Mouse (Mus musculus) cerebellum, adult 11-12 months (tissue): Measurements from ENCODE around the gene Fcer1g.
"Not testable (repeated sequence)": the region's sequence is repeated elsewhere in the genome, so short reads cannot be mapped to it uniquely, and the experiment has no call there.

Experiments
- DNase-seq: peaks from one replicate; pipeline ENCODE4 v3.0.0; 2022

Fcer1g gene

DNA sequence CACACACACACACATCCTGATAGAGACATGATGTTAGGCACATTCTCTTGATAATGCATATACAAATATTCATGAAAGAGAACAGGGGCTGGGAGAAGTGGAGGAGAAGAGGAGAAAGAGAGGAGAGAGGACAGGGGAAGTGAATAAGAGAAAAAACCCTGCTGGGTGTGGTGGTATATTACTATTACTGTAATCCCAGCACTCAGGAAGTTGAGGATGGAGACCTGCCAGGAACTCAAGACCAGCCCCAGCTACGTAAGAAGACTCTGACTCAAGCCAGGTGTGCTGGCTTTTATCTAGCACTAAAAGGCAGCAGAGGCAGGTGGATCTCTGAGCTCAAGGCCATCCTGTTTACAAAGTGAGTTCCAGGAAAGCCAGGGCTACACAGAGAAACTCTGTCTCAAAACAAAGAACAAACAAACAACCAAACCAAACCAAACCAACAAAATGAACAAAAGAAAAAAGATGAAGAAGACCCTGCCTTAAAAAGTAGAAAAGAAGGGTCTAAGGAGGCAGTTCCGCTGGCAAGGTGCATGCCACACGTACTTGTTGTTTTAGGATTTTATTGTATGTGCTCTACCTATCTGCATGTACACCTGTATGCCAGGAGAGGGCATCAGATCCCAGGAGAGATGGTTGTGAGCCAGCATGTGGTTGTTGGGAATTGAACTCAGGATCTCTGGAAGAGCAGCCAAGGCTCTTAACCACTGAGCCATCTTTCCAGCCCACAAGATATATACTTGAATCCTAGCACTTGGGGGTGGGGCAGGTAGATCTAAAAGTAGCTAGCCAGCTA lies 29.7 kb upstream of the Fcer1g start:
- DNase-seq = no peak

DNA sequence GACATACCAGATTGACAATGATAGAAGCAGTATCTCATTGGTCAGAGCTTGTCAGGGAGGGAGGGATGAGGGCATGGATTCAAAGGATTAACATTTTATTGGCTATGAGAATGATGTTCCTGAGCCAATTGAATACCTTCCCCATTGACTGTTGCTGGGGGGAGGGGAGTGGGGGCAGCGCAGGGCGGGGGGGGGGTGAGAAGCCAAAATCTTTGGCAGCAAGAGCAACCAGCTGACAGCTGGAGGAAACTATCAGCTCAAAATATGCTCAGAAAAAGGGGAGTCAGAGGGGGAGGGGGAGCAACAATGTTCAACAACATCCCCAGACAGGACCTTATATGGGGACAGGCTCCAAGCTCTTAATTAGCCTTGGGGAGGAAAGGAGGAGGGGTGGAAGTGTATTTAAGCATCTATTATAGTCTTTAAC lies 29.0 kb upstream of the Fcer1g start:
- peak; percentile 19 for DNase-seq

DNA sequence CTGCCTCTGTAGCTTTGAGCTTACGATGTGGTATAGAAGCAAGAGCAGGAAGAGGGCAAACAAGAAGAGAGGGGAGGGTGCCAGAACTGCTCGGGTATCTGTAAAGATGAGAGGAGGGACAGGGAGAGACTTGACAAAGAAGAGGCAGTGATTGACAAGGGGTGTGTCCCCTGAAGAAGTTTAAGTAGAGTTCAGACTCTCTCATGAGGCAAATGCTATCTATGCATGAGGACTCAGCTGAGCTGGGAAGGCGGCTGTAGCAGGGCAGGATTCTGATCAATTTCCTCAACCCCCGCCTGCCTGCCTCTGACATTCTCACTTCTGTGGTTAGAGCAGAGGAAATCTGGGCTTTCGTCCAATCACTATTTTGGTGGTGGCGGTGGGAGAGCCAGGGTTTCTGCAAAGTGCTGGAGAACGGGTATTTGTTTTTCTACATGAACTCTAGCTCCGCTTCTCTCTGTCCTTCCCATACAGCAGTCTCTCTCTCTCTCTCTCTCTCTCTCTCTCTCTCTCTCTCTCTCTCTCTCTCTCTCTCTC lies 28.5 kb upstream of the Fcer1g start:
- DNase-seq = peak; percentile 40

DNA sequence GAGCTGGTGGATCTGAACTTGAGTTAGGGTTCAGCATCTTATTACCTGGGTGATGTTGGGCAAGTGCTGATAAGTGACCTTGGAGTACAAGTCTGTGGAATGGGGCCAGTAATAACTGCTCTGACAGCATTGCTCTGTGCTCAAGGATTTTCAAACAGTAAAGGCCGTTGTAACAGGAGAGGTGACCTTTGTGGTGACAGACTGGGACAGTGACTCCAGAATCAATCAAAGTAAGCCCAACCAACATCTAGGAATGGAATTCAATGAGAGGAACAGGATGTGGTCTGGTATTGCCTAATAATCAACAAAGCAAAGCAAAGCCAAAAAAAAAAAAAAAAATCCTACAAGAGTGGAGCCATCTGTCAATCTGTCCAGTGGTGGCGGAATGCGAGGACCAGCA lies 26.2 kb upstream of the Fcer1g start:
- DNase-seq = no peak

DNA sequence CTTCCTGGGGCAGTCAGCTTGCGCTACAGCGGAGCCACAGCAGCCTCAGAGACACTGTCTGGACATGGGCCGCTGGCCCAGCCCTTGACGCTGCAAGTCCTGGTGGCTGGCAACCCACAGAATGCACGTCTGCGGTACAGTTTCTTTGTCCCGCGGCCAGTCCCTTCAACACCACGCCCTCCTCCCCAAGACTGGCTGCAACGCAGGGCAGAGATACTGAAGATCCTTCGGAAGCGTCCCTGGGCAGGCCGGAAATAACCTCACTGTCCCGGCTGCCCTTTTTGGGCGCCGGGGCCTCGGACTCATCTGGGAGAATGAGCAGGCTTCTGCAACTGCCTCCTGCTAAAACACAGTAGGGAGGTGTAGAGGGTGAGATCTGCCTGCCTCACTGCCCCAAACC lies 24.8 kb upstream of the Fcer1g start:
- peak; percentile 6 for DNase-seq

DNA sequence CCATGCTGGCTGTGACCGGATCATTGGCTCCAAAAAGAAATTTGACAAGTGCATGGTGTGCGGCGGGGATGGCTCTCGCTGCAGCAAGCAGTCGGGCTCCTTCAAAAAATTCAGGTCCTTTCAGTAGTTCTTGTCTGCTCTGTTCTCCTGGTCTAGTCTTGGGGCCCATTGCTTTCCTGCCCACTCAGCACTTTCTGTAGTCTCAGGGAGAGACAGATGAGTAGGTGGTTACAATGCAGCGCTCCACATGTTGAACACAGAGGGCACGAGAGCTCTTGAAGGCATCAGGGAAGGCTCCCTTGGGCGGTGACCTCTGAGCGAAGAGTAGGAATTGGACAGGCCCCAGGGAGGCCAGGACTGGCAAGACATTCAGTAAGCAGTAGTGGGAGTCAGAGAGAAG lies 23.6 kb upstream of the Fcer1g start:
- DNase-seq = no peak

DNA sequence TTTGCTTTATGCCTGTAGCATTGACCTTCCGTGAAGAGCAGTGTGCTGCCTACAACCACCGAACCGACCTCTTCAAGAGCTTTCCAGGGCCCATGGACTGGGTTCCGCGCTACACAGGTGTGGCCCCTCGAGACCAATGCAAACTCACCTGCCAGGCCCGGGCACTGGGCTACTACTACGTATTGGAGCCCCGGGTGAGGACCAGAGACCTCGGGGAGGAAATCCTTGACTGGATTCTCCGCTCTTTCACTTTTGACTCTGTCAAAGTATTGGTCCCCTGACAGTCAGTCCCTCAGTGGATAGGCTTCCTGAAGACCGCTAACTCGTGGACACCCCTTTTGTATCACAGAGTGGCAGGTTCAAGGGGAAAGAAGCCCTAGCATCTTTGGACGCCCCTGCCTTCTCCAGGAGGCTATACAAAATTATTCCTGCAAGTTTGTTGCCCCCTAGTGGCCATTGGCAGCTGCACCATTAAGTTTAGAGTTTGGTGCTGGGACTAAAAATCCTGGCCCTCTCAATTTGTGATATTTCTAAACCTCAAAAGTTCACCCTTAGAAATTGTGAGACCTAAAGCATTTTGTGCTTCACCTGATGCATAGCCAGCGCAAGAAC lies 22.9 kb upstream of the Fcer1g start:
- DNase-seq = no peak

DNA sequence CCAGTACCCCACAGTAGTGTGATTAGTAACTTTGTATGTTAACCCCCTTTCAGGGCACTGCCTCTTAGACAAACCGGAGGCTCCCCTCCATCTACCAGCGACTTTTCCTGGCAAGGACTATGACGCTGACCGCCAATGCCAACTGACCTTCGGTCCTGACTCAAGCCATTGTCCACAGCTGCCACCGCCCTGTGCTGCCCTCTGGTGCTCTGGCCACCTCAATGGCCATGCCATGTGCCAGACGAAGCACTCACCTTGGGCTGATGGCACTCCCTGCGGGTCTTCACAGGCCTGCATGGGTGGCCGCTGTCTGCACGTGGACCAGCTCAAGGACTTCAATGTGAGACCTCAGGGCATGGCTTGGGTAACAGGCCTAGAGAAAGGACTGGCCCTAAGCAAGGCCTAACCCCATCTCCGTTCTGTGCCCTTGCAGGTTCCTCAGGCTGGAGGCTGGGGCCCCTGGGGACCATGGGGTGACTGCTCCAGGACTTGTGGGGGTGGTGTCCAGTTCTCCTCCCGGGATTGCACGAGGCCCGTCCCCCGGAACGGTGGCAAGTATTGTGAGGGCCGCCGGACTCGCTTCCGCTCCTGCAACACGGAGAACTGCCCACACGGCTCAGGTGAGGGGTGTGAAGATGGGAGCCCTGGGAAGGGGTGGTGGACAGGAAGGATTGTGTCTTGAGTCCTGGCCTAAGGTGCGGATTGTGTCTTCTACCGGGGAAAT lies 22.1 kb upstream of the Fcer1g start:
- DNase-seq = no peak

DNA sequence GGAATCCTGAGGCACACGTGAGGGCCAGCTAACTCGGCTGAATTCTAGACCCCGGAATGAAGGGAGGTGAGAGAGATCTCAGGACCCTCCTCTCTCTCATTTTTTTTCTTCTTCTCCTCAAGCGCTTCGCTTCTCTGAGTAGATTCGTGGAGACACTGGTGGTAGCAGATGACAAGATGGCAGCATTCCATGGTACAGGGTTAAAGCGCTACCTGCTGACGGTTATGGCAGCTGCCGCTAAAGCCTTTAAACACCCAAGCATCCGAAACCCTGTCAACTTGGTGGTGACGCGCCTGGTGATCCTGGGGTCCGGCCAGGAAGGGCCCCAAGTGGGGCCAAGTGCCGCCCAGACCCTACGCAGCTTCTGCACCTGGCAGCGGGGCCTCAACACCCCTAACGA lies 18.2 kb upstream of the Fcer1g start:
- DNase-seq = no peak

DNA sequence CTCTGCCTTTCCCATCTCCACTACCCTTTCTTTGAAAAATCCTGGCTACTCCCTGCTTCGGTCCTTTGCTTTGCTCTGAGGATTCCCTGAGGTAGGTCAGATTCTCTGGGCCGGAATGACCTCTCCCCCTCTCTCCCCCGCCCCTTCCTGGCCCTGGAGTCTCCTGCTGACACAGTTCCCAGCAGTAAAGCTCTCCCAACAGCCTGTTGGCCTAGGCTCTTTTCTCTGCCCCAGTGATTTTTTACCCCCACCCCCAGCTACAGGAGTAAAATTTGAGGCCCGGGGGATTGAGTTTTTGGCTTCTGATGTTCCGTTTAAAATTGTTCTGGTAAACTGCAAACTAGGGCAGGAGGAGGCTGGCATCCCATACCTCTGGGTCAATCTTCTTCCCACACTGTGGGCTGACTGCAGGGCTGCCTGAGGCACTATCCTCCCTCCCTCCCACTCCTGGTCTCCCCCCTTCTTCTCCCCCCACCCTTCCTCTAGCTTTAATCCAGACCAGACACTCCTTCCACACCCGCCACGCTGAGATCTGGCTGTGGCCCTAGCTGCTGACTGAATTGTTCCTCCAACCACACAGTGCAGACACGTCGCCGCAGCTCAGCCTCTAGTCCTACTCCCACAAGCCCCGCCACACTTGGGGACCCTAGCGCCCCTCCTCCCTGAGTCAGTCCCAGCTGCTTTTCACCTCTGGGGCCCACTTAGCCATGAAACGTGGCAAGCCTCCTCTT lies 17.6 kb upstream of the Fcer1g start:
- no peak for DNase-seq

DNA sequence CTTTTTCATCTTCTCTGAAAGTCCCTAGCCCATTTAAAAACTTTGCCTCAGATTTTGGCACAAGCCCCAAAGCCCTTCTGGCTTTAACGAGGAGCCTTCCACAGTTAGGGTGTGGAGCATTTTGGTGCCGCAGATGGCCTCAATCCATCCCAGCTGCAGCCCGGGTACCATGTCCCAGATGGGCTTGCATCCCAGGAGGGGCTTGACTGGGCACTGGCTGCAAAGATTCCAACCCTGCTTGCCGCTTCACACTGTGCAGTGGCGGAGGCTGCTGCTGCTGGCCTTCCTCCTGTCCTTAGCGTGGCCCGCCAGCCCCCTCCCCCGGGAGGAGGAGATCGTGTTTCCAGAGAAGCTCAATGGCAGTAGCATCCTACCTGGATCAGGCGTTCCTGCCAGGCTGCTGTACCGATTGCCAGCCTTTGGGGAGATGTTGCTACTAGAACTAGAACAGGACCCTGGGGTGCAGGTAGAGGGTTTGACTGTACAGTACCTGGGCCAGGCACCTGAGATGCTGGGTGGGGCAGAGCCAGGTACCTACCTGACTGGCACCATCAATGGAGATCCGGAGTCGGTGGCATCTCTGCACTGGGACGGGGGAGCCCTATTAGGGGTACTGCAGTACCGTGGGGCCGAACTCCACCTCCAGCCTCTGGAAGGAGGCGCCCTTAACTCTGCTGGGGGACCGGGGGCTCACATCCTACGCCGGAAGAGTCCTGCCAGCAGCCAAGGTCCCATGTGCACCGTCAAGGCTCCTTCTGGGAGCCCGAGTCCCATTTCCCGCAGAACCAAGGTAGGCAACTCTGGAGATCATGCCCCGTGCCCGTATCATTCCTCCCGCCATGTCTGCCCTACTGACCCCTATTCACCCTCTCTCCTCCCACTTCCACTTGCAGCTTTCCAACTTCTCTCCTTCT lies 16.8 kb upstream of the Fcer1g start, which contains the start of gene Ndufs2:
Ndufs2 (minus strand) TSS at position 709 of the 914 bp plus-strand sequence.
- no peak for DNase-seq

DNA sequence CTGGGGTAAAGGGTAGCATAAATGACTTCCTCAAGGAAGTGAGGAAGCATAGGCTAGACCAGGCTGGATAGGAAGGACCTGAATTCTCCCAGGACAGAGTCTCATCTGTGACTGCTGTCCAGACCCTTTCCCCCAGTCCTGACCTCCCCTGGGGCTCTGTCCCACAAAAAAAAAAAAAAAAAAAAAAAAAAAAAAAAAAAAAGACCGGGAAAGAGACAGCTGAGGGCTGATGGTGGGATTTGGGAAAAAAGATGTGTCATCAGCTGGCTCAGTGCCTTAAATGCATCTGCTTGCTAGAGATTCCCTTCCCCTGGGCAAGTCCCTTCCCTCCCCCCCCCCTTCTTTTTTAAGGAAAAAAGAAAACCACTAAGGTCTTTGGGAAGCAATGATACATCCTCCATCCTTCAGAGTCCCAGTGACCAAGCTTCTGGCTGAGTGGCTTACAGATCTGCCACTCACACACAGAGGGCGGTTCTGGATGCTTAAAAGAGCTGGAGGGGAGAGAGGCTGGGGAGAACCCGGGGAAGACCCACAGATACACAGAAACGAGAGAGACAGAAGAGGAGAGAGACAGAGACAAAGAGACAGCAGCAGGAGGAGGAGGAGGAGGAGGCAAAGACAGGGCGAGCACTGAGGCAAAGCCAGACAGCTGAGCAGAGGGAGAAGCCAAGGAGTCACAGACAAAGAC lies 15.9 kb upstream of the Fcer1g start, which contains the start of gene Adamts4:
Adamts4 (plus strand) TSS at position 509 of the 688 bp plus-strand sequence.
- DNase-seq = no peak

DNA sequence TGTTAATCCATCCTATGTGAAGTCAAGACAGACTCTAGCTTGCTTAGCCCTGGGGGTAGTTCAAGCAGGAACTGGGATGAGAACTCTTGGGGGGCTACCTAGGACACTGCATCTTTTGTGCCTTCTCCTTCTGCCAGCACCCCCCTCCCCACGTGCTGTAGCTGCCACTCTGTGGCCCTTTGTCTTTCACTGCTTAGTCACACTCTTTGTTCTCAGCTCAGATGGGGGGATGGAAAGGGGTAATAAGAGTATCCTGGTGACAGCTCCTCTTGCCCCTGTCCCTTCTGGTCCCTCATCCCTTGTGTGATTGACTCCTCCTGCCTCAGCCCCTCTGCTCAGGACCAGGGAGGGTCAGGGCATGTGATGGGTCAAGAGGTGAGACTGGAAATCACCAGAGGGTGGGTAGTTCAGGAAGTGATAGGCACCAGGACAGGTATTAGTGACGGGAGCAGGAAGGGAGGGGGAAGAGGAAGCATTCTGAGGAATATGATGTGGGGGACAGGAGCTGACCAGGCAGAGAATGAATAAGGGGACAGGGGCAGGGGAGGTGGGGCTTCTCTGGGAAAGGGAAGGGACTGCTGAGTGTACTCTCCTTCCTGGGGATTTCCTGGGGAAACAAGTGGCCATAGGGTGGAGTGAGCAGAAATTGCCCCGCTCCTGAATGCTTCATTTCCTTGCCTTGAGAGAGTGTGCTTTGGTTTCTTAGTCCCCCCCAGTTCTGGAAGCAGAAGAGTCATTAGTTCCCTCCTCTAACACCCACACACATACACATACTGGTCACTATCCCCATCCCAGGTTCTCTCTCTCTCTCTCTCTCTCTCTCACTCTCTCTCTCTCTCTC lies 14.4 kb upstream of the Fcer1g start:
- DNase-seq = no peak

DNA sequence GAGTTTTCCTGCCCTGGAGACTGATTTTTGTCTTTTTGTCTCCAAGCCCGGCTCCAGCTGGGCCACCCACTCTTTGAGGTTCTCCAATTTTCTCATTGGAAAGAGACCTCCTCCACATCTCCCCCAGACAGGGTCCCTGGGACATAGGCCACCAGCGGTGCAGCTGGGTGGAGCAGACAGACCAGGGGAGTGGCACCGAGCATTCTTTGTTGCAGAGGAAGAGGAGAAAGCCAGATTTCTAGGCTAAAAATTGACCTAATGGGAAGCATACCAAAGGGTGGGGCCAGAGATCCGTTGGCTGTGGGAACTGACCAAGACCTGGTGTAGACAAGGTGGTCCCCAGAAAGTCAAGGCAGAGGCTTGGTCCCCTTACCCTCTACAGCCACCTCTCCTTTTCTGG lies 13.8 kb upstream of the Fcer1g start:
- DNase-seq = no peak

DNA sequence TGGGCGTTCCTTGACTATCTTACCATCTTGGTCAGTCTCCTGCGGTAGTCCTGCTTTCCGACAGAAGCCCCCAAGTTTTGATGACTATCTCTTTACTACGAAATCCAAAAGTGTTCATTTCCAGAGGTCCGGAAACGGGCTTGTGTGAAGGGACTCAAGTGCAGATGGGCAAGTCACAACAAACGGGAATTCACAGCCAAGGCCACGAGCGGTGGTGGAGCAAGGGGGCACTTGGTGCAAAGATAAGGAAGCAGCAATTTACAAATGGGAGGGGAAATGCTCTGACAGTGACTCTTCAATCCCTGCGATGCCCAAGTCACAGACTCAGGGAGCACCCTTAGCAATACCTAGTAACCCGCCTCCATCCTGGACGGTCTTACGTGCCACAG lies 13.3 kb upstream of the Fcer1g start:
- DNase-seq = peak; percentile 56

DNA sequence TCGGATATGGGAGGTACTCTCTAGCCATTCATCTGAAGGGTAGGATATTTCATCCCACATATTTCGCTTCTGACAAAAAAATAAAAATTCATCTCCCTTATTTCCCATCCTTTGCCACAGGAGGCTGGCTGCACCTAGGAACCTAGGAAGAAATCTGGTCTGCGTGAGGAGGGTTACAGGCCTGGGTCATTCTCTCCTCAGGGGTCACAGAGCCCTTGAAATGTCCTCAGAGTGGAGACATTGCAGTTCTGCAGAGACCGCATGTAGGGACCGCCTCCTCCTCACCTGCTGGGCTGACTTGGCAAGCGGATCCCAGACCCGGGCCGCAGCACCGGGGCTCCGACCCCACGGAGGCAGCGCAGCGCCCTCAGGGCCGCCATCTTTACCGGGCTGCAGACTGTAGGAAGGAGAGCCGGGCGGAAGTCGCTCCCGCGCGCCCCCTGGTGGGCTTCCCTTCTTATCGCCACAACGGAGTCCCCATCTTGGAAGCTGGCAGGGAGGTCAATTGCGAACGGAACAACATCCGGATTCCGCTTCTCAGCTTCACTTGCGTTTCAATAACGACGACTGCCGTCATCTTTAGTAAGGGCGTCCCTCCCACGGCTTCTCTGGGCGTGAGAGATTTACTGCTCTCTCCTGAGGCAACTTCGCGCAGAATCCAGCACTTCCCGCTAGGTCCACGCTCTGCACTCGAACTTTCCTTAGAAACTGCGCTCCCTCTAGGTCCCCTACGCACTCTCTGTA lies 12.7 kb upstream of the Fcer1g start:
- DNase-seq = peak; percentile 98

DNA sequence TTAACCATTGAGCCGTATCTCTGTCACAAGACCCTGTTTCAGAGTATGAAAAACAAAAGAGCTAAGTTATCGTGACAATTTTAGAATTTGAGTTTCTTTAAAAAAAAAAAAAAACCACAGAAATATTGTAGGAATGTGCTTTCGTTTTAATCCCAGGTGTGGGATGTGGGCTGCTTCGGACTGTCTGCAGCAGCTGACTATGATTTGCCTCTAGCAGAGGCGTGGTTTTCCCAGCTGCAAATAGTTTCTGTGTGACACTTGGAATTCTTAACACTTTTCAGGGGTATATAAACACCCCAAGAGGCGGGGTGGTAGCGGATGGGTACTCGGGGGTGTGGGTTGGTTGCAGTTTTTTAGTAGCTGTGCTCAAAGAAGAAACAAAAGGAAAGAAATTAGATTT lies 11.2 kb upstream of the Fcer1g start:
- DNase-seq = no peak

DNA sequence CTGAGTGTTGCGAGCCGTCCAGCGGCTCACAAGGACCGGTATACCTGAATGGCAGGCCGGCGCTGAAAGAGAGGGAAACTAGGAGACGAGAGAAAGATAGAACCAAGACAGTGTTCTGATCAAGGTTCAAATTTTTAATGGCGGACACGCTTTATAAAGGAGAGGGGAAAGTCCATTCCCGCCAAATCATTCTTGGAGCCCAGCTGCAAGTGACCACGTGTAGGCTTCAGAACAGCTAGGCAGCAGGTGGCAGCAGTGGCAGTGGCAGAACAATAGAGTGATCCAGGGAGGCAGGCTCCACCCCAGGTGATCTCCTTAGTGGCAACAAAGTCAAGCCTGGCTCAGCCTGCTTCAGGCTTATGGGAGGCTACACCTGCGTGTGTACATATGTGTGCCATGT lies 7.8 kb upstream of the Fcer1g start:
- not testable (repeated sequence) for DNase-seq

DNA sequence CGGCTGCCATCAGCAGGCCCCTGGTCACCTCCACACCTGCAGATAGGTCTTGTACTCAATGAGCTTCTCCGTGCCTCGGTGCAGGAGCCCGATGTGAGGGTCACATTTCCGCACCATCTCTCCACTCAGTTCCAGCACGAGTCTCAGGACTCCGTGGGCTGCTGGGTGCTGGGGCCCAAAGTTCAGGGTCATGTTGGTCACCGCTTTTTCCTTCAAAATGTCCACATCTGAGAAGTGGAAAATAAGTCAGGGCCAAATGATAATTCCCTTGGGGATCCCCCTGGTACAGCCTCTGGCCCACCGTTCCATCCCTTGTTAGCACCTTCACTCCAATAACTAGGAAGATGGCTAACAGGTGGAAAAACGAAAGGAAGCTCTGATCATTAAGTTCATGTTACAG lies 6.7 kb upstream of the Fcer1g start:
- DNase-seq = no peak
